Mouse (Mus musculus) embryo, embryonic 9.5 days (tissue): Measurements from ENCODE around the gene Smad5.

Source experiments
- DNase-seq: peaks from one replicate; pipeline ENCODE4 v3.0.0-alpha.2; 2017; ENCODE audit errors: extremely low spot score

The Smad5 gene

GRCm38 (mm10) chr13:56701924-56702323, 886 bp upstream of the Smad5 start:
- no peak for DNase-seq

DNA sequence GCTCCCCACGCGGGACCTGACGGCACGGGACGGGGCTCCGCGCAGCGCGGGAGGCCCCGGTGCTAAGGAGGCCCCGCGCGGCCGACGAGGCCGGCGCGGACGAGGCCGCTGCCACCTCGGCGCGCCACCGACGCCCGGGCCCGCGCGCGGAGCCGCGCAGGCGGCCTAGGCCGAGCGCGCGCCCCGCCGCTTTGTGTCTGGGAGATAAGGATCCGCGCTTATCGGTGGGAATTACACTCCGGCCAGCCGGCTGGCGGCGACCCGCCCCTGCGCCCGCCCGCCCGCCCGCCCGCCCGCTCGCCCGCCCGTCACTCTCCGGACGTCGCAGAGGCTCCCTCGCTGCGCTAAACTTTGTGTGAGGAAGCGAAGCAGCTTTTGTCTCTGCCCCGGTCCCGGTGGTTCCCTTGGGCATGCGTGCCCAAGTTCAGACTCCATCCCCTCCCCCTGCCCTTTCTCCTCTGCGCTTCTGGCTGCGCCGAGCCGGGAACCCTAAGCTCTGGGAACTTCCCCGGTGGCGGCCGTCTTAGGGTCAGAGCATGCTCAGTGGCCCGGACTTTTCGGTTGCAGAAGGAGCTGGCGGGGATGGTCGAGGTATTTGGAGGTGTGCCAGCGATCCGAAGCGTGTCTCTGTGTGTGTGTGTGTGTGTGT, 536 bp downstream of the Smad5 start:
- DNase-seq = peak; percentile 85

- no peak for DNase-seq
These were observed 1.1 kb downstream of the Smad5 start for GRCm38 (mm10) chr13:56703871-56704321.

GRCm38 (mm10) chr13:56704596-56704995, 1.8 kb downstream of the Smad5 start:
- no peak for DNase-seq

- no peak for DNase-seq
These were observed 4.3 kb downstream of the Smad5 start for GRCm38 (mm10) chr13:56707111-56707510.

- no peak for DNase-seq
These were observed 4.8 kb downstream of the Smad5 start for GRCm38 (mm10) chr13:56707606-56708005.

DNA sequence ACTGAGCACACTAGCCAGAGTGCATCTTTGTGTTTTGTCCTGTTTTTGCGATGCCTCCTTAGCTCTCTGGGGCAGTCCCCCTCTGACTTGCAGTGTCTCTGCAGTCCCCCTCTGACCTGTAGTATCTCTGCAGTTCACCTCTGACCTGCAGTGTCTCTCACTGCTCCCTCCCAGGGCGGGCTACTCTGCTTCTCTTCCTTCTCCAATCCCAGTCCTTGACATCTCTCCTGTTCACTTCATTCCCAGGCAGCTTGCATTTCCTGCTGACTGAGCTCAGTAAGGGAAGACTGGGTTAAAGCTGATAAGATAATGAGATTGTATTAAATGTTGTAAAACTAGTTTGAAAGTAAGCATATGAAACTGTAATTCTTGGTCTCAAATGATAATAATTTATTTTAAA, 7.8 kb downstream of the Smad5 start:
- DNase-seq = no peak

DNA sequence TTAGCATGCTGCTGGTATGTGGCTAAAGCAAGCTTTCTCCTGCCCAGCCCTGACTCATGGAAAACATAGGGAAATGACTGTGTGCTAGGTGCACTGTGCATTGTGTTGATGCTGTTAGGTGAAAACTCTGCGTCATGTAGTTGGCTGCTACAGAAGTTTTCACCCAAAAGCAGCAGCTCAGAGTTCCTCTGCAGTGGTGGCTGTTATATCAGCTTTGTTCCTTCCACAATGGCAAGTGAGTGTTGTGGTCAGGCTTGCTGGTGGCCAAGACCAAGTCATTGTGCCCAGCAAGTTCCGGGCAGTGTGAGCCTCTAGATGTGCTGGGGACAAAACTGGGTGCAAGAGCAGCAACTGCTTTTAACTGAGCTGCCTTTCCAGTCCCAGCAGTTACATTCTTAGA, 9.4 kb downstream of the Smad5 start:
- DNase-seq = no peak

GRCm38 (mm10) chr13:56726551-56726950, 23.7 kb downstream of the Smad5 start:
- no peak for DNase-seq

DNA sequence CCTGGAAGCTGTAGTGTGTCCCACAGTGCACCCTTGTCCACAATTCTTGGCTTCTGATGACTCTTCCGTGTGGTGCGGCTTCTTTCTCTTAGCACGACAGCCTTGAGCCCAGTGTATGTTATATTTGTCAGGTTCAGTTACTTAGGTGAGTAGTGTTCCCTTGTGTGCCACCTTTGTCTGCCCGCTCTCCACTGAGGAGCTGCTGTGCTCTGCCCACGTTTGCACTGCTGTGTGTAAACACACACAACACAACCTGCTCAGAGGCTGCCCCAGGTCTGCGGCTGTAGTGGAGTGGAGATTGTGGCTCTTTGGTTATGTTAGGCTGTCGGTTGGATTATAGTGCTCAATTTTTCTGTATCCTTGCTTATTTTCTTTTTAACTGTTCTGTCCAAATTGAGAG, 26.2 kb downstream of the Smad5 start:
- DNase-seq = no peak

DNA sequence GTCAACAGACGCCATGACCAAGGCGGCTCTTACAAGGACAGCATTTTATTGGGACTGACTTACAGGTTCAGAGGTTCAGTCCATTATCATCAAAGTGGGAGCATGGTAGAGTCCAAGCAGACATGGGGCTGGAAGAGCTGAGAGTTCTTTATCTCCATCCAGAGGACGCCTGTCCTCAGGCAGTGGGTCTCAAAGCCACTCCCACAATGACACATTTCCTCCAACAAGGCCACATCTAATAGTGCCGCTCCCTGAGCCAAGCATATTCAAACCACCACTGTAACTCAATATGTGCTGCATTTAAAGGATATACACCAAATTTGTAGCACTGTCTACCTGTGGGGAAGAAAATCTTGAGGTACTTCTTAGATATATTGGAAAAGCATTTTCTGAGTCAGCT, 31.8 kb downstream of the Smad5 start:
- DNase-seq = no peak

DNA sequence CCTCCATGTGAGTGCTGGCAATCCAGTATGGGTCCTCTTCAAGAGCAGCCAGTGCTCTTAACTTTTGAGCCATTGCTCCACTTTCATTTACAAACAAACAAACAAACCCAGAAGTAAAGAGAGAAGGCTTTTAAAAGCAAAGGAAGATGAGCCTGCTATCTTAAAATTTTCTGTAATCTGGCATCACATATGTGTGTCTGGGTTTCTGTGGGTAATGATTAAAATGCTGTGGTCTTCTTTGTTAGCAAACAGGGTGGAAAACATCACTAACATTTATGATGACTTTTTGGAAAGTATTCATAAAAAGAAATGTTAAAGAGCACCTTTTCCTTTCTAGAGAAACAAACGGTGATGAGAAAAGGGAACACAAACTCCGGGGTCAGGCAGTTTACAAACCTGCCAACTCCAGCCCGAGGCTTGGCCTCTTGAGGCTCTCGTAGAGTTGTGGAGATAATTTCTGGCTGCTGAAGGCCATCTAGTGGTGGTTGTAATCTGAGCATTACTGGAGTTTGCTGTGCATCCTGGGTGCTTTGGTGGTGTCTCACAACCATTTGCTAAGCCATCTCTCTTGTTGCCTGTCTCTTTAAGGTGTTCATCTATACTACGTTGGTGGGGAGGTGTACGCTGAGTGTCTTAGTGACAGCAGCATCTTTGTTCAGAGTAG, 32.5 kb downstream of the Smad5 start:
- DNase-seq = no peak

DNA sequence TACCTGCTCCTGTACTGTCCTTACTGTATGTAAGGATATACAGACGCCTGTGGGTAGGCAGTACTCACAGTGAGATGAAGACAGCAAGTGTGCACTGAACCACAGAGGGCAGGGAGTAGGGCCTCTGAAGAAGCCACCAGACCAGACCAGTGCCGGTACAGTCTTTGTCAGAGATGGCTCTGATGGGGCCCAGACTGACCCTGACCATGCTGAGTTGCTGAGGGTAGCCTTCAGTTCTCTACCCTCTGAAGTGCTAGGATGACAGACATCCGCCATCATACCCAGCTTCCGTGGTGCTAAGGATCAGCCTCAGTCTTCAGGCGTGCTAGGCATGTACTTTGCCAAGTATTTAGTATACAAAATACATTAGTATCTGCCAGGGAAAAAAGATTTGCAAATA, 36.7 kb downstream of the Smad5 start:
- no peak for DNase-seq

DNA sequence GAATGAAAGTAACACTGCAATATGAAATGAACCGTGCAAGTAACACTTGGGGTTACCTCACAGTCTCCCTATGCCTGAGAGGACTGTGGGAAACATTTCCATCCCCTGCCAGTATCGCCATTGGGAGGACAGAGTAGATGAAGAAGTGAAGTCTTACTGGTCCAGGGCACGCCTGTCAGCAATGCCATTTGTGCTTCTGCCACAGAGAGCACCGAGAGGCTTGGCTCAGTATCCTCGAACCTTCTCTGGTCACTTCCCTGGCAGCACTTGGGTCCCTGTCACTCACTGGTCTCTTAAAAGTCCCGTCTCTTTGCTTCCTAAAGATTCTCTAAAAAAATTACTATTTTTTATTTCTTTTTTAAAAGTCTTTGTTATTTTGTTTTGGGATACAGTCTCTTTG, 37.7 kb downstream of the Smad5 start:
- DNase-seq = no peak

DNA sequence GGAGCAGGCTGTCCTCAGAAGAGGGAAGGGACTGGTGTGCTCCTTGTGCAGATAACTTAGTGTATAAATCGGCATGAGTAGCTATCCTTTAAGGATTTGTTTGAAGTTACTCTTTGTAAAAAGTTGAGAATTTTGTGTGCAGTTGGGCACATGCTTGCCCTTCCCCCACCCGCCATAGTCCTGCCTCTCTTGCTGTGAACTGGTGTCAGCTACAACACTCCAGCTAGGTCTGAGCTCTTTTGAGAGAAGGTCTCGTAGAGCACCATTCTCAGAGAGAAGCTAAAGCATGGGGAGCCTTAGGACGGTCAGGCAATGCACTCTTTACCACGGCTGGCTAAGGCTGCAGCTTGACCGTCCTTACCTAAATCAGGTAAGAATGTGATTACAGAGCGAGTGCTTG, 38.9 kb downstream of the Smad5 start:
- DNase-seq = no peak

DNA sequence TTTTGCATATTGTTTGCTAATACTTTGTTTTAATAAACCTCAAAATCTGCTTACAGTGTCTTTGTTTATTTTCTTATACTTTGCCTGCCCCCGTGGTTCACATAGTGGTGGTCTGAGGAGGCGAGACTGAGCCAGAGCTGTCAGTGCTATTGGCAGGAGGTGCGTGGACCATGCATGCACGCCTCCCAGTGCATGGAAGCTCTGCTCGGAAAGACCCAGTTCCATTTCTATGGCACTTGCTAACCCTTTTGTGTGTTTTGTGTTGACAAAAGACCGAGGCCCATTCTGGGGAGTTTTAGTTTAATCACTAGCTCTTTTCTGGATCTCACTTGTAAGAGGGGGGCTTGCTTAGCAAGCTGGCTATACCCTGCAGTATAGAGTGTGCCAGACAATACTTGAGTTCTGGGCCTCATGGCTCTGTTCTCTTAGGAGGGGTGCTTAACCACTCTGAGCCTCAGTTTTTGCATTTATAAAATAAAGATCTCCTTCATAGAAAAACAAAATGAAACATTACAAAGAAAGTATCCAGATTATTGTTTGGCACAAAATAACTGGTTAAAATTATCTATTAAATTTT, 39.6 kb downstream of the Smad5 start:
- DNase-seq = no peak

DNA sequence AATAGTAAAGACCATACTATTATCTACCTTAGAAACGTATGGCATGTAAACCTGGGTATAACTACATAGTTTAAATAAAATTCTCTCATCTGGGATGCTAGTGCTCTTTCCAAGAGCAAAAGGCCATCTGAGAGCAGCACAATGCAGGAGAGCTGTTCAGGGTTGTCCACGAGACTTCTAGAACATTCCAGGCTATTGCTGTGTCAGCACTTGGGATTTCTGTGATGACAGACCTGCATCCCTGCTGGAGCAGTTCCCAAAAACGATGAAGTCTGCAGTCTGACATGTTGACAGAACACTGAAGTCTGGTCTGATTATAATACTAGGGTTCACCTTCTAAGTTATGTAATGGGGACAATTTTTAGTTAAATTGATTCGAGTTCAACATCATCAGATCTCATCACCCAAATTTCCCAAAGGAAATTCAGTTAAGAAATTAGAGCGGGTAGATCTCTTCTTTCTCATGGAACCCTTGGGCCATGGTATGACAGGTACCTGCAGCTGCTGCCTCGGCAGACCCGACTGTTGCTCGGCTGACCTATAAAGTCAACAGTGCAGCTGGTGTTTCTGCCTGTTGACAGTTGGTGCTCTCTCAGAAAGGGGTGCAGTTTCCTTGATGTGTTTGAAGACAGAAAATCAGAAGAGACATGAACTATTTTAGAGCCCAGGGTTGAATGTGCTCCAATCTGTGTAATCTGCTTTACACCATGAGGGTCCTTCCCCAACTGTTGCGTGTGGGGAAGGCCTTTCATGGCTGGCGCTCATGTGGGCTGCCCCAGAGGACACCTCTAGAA, 44.1 kb downstream of the Smad5 start:
- DNase-seq = no peak

DNA sequence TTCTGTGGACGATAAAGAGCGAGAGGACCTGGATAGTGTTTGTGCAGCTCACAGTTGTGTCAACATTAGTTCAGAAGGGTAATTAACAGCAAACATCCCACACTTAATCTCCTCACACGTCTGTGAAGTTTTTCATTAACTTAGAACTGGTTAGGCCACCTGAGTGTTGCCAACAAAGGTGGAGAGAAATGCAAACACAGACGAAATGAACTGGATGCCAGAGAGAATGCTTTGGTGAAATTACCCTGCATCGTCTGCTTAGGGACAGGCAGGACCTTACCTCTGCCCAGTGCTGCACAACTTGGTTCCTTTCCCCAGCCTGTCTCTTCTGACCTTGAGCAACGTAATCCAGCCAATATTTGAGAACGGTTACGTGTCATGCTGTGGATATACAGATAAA, 44.7 kb downstream of the Smad5 start:
- DNase-seq = no peak

- DNase-seq = no peak
These were observed 46.6 kb downstream of the Smad5 start for GRCm38 (mm10) chr13:56749377-56749776.

DNA sequence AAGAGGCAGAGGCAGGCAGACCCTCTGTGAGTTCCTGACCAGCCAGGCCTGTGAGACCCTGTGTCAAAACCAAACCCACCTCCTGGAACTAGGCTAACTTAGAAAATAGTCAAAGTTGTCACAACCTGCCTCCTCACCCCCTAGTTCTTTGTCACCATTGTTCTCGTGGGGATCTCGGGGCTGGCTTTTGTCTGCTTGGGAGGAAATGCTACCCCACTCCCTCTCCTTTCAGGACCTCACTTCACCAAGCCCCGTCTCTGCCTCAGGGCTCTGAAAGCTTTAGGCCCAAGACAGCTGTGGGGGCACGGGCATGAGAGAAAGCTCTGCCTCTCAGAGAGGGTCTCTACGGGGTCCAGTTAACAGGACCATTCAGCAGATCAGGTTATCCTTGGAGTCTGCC, 49.0 kb downstream of the Smad5 start:
- DNase-seq = no peak

DNA sequence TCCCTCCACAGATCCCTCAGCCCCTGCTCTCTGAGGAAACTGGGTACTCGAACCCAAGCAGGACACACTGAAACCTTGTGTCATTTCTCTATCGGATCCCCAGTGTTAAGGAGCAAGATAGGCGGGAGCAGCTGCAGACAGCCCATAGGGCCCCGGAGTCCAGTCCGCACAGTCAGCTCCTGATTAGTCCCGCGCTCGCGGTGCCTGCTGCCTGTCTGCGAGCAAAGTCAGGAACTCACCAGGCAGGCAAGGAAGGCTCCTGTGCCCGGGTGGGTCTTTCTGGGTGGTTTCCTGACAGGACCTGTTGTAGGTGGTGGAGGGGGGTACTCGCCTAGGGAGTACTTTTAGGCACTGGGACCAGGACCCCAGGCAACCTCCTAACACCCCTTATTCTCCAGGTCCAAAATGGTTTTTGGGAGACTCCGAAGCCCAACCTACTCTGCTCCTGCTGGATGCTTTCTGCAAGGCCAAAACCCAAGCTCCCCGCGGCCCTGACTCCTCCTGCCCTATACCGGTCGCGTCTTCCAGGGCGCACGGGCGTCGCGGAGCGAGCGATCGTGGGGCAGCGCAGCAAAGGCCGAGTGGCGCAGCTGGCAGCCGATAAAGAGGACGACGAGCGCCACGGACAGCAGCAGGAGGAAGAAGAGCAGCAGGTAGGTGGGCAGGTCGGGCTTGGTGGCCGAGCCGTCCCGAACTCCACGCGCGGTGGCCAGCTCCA, 49.8 kb downstream of the Smad5 start:
- peak; percentile 49 for DNase-seq
